Mouse (Mus musculus) liver, embryonic 14.5 days (tissue): ENCODE measurements around the gene Sesn2.

ENCODE experiments used
- CTCF ChIP-seq: IDR thresholded peaks from 2 replicates; pipeline ENCODE4 v1.5.1; 2016; ENCODE audit warnings: antibody characterized with exemption, low read depth, control low read depth
- EP300 ChIP-seq: IDR thresholded peaks from 2 replicates; pipeline ENCODE4 v1.6.1; 2016; ENCODE audit warnings: antibody characterized with exemption, low read depth

GRCm38 (mm10) chr4:132532981-132533916 lies 22.9 kb upstream of the Sesn2 start, which contains the start of gene Atpif1:
- TF ChIP-seq CTCF: 0 out of 2 replicates have a peak, but pooled peaks have one; percentile 4
- peak; percentile 52 for TF ChIP-seq EP300
